Mouse (Mus musculus) layer of hippocampus, adult 9-10 months (tissue): ENCODE measurements at regions not wholly inside any gene's neighbourhood (a gene's known extent, or its start where the extent isn't known, plus 50 kb on each side); places are given as distances from the start of the nearest gene placed in this dataset.
"Not testable (repeated sequence)": the region's sequence is repeated elsewhere in the genome, so short reads cannot be mapped to it uniquely, and the experiment has no call there.

Experiments used
- DNase-seq: peaks from one replicate; pipeline ENCODE4 v3.0.0; 2022; ENCODE audit warnings: low spot score

- no peak for DNase-seq
Measured at GRCm38 (mm10) chr15:52406156-52406885, 1478.4 kb upstream of the Gm7489 start.

GRCm38 (mm10) chr15:52412869-52413771 lies 1471.6 kb upstream of the Gm7489 start:
- peak; percentile 67 for DNase-seq

GRCm38 (mm10) chr15:52425976-52426375 lies 1458.7 kb upstream of the Gm7489 start:
- DNase-seq = no peak

GRCm38 (mm10) chr15:52430491-52431158 lies 1454.1 kb upstream of the Gm7489 start:
- DNase-seq = no peak

GRCm38 (mm10) chr15:52433639-52434038 lies 1451.1 kb upstream of the Gm7489 start:
- no peak for DNase-seq

- no peak for DNase-seq
Measured at GRCm38 (mm10) chr15:52438403-52438802, 1446.3 kb upstream of the Gm7489 start.

GRCm38 (mm10) chr15:52458782-52459181 lies 1425.9 kb upstream of the Gm7489 start:
- DNase-seq = peak; percentile 87

- DNase-seq = no peak
Measured at GRCm38 (mm10) chr15:52459315-52459714, 1425.4 kb upstream of the Gm7489 start.

- DNase-seq = no peak
Measured at GRCm38 (mm10) chr15:52464226-52465138, 1420.2 kb upstream of the Gm7489 start.

- DNase-seq = not testable (repeated sequence)
Measured at GRCm38 (mm10) chr15:52478124-52478523, 1406.6 kb upstream of the Gm7489 start.

GRCm38 (mm10) chr15:52480834-52481233 lies 1403.9 kb upstream of the Gm7489 start:
- no peak for DNase-seq

GRCm38 (mm10) chr15:52483598-52484165 lies 1401.0 kb upstream of the Gm7489 start:
- no peak for DNase-seq

- no peak for DNase-seq
Measured at GRCm38 (mm10) chr15:52484276-52484675, 1400.4 kb upstream of the Gm7489 start.

- DNase-seq = peak; percentile 15
Measured at GRCm38 (mm10) chr15:52505278-52505831, 1379.4 kb upstream of the Gm7489 start.

- DNase-seq = no peak
Measured at GRCm38 (mm10) chr15:52506930-52507329, 1377.8 kb upstream of the Gm7489 start.

GRCm38 (mm10) chr15:52508609-52509008 lies 1376.1 kb upstream of the Gm7489 start:
- DNase-seq = no peak

GRCm38 (mm10) chr15:52510137-52510536 lies 1374.6 kb upstream of the Gm7489 start:
- DNase-seq = no peak

- peak; percentile 0 for DNase-seq
Measured at GRCm38 (mm10) chr15:52536594-52536993, 1348.1 kb upstream of the Gm7489 start.

- DNase-seq = no peak
Measured at GRCm38 (mm10) chr15:52558682-52559081, 1326.0 kb upstream of the Gm7489 start.

- no peak for DNase-seq
Measured at GRCm38 (mm10) chr15:52564078-52564477, 1320.6 kb upstream of the Gm7489 start.

GRCm38 (mm10) chr15:52565449-52565851 lies 1319.3 kb upstream of the Gm7489 start:
- peak; percentile 24 for DNase-seq
